Mouse (Mus musculus) bone marrow macrophage, adult 2 months (primary cell): ENCODE data around the gene Bace1.

Source experiments
- CTCF ChIP-seq: IDR thresholded peaks from 2 replicates; pipeline ENCODE4 v1.5.1; 2012; ENCODE audit warnings: low read depth, mild to moderate bottlenecking, low read length, moderate library complexity
- POLR2A ChIP-seq: IDR thresholded peaks from 2 replicates; pipeline ENCODE4 v1.6.1; 2012; ENCODE audit warnings: mild to moderate bottlenecking, low read depth, low read length, borderline replicate concordance

GRCm38 (mm10) chr9:45799402-45799801 is 39.0 kb upstream of the Bace1 start:
- TF ChIP-seq POLR2A (no peak), CTCF (no peak)
